Mouse (Mus musculus): ENCODE results near the gene Hnrnph3. TPM values are rescaled to one million over a fixed set of nuclear protein-coding genes. Genes with fewer than 3 reads are reported as not detected.

Gene Hnrnph3
- polyA plus RNA-seq, 1 experiment from 2014 or later: 165 TPM

GRCm38 (mm10) chr10:62966291-62966690 lies 57.7 kb downstream of the Hnrnph3 start:
- no peak overlapping the region for H3K4me3 ChIP-seq
- H3K36me3 ChIP-seq: peaks cover 80% of the 10 kb centered on the region
- no peaks in the 10 kb centered on the region for H3K4me1 ChIP-seq (replicated peaks)
- no peak for ATAC-seq (ENCODE audit: low read depth)
- H3K9me3 ChIP-seq: no peaks in the 10 kb centered on the region
- no peak overlapping the region for H3K9ac ChIP-seq
- WGBS: 95% methylated on average over 15 of the region's 15 CpGs
- no peaks in the 10 kb centered on the region for H3K27me3 ChIP-seq
- no peak overlapping the region for H3K27ac ChIP-seq (replicated peaks)
- H3K4me2 ChIP-seq: no peak overlapping the region

DNA sequence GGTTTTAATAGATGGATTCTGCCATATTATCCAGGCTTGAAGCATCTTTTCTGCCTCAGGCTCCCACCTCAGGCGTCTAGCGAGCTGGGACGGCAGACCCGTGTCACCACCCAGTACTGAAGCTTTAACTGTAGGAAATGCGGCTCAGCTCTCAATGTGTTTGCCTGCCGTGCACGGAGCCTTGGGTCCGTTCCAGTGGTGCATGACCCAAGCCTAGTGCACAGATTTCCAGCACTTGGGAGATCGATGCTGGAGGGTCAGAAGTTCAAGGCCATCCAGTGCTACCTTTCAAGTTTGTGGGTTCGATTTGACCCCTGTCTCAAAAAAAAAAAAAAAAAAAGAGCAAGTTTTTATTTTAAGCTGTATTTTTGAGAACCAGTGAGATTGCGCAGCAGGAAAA lies 58.2 kb downstream of the Hnrnph3 start:
- WGBS: 95% methylated on average over 11 of the region's 11 CpGs
- no peaks in the 10 kb centered on the region for H3K4me1 ChIP-seq (replicated peaks)
- H3K36me3 ChIP-seq: peaks cover 82% of the 10 kb centered on the region
- no peak overlapping the region for H3K4me3 ChIP-seq
- no peak for ATAC-seq (ENCODE audit: low read depth)
- H3K9me3 ChIP-seq: no peaks in the 10 kb centered on the region
- H3K27me3 ChIP-seq: no peaks in the 10 kb centered on the region
- no peak overlapping the region for H3K9ac ChIP-seq
- H3K27ac ChIP-seq (replicated peaks): no peak overlapping the region
- no peak overlapping the region for H3K4me2 ChIP-seq

Other genes starting within 250 kb of the Hnrnph3 start
- gene Ccar1, start 231.9 kb downstream of the Hnrnph3 start, polyA plus RNA-seq (2015; fragmentation: Nextera tagmentation; extraction: Ambion mirVana): 102 and 116 TPM in 2 replicates
- gene Tet1, start 115.2 kb downstream of the Hnrnph3 start, polyA plus RNA-seq (2015; fragmentation: Nextera tagmentation; extraction: Ambion mirVana): 30.4 and 39.0 TPM in 2 replicates
- gene Slc25a16, start 103.6 kb downstream of the Hnrnph3 start, polyA plus RNA-seq (2015; fragmentation: Nextera tagmentation; extraction: Ambion mirVana): 15.4 and 15.7 TPM in 2 replicates
- 5.8 and 6.4 TPM in 2 replicates for gene Dna2, start 77.2 kb downstream of the Hnrnph3 start, polyA plus RNA-seq (2015; fragmentation: Nextera tagmentation; extraction: Ambion mirVana)
- 55.8 and 57.3 TPM in 2 replicates for gene Rufy2, start 44.0 kb downstream of the Hnrnph3 start, polyA plus RNA-seq (2015; fragmentation: Nextera tagmentation; extraction: Ambion mirVana)
- 0.84 and 1.5 TPM in 2 replicates for gene Pbld2, start 98 bp upstream of the Hnrnph3 start, polyA plus RNA-seq (2015; fragmentation: Nextera tagmentation; extraction: Ambion mirVana)
- gene Pbld1, start 35.9 kb upstream of the Hnrnph3 start, polyA plus RNA-seq (2015; fragmentation: Nextera tagmentation; extraction: Ambion mirVana): 0.56 and 0.99 TPM in 2 replicates
- 0.36 and 0.89 TPM in 2 replicates for gene Atoh7, start 75.4 kb upstream of the Hnrnph3 start, polyA plus RNA-seq (2015; fragmentation: Nextera tagmentation; extraction: Ambion mirVana)
- gene Mypn, start 179.7 kb upstream of the Hnrnph3 start, polyA plus RNA-seq (2015; fragmentation: Nextera tagmentation; extraction: Ambion mirVana): 0.40 and 0.68 TPM in 2 replicates
- gene Herc4, start 219.6 kb upstream of the Hnrnph3 start, polyA plus RNA-seq (2015; fragmentation: Nextera tagmentation; extraction: Ambion mirVana): 25.4 and 29.7 TPM in 2 replicates